Mouse (Mus musculus): ENCODE measurements at regions not wholly inside any gene's neighbourhood (a gene's known extent, or its start where the extent isn't known, plus 50 kb on each side); places are given as distances from the start of the nearest gene placed in this dataset.

GRCm38 (mm10) chr8:128056251-128056650 lies 302.2 kb upstream of the Nrp1 start:
- no peak for DNase-seq (ENCODE audit: low read depth, low spot score)
- Histone ChIP-seq H3K4me1 (ENCODE audit: control insufficient read depth in 2 of 2, insufficient read depth in 2 of 2, low read length in 2 of 2, poor library complexity in 1 of 2) (no peaks in the 10 kb centered on the region; a peak in 1 of 4 replicates), H3K9me3 (ENCODE audit: control insufficient read depth, insufficient read depth, low read depth, low read length) (no peaks in the 10 kb centered on the region), H3K9ac (ENCODE audit: insufficient read depth, low read depth, low read length, poor library complexity, severe bottlenecking) (no peak overlapping the region), H3K4me3 (ENCODE audit: insufficient read depth in 1 of 2, low read depth in 1 of 2, low read length in 2 of 2, poor library complexity in 1 of 2, severe bottlenecking in 1 of 2) (no peak overlapping the region), H3K27ac (ENCODE audit: insufficient read depth, low read depth, low read length, poor library complexity, severe bottlenecking) (no peak overlapping the region), H3K36me3 (ENCODE audit: control insufficient read depth, insufficient read depth, low read length, poor library complexity, severe bottlenecking) (no peaks in the 10 kb centered on the region)
- in situ Hi-C loops (cut with MboI; ENCODE audit: low sequenced_read_pairs in 2 of 2, unreplicated experiment in 2 of 2) = no loop called here
- TF ChIP-seq ZC3H11A (IDR thresholded peaks at IDR 0.05; ENCODE audit: borderline replicate concordance, low read depth, low read length) (no peak), ZNF384 (IDR thresholded peaks at IDR 0.05; ENCODE audit: low read depth, low read length) (no peak), MAFK (IDR thresholded peaks at IDR 0.05; ENCODE audit: insufficient read depth, low read depth, low read length) (no peak)

DNA sequence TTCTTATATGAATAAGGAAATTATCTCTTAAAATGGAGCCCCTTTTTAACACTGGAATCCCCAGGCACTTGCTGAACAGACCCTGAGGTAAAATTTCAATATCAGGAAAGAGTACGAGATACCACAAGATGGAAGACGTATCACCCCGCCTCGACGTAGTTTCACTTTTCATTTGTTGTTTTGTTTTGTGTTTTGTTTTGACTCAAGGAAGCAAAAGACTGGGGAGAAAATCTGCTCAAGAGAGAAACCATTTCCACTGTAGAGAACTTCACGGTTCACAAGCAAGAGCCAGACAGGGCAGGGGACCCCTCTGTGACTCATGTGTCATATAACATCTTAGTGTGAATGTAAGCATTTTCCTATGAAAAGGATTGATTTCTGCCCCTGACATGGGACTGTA lies 300.6 kb upstream of the Nrp1 start:
- TF ChIP-seq ZC3H11A (IDR thresholded peaks at IDR 0.05; ENCODE audit: borderline replicate concordance, low read depth, low read length) (no peak), ZNF384 (IDR thresholded peaks at IDR 0.05; ENCODE audit: low read depth, low read length) (no peak), HCFC1 (IDR thresholded peaks at IDR 0.05; ENCODE audit: borderline replicate concordance, insufficient read depth, low read length) (no peak)
- H3K4me1 ChIP-seq (ENCODE audit: control insufficient read depth in 2 of 2, insufficient read depth in 2 of 2, low read length in 2 of 2, poor library complexity in 1 of 2) = no peaks in the 10 kb centered on the region; a peak in 1 of 4 replicates
- DNase-seq (ENCODE audit: low read depth, low spot score) = no peak
- in situ Hi-C loops (cut with MboI; ENCODE audit: low sequenced_read_pairs in 2 of 2, unreplicated experiment in 2 of 2) = no loop called here
- no peak overlapping the region for H3K4me3 ChIP-seq (ENCODE audit: insufficient read depth in 1 of 2, low read depth in 1 of 2, low read length in 2 of 2, poor library complexity in 1 of 2, severe bottlenecking in 1 of 2)
- H3K36me3 ChIP-seq (ENCODE audit: control insufficient read depth, insufficient read depth, low read length, poor library complexity, severe bottlenecking) = no peaks in the 10 kb centered on the region
- no peak overlapping the region for H3K27ac ChIP-seq (ENCODE audit: insufficient read depth, low read depth, low read length, poor library complexity, severe bottlenecking)
- H3K9ac ChIP-seq (ENCODE audit: insufficient read depth, low read depth, low read length, poor library complexity, severe bottlenecking) = no peak overlapping the region
- H3K9me3 ChIP-seq (ENCODE audit: control insufficient read depth, insufficient read depth, low read depth, low read length) = no peaks in the 10 kb centered on the region

DNA sequence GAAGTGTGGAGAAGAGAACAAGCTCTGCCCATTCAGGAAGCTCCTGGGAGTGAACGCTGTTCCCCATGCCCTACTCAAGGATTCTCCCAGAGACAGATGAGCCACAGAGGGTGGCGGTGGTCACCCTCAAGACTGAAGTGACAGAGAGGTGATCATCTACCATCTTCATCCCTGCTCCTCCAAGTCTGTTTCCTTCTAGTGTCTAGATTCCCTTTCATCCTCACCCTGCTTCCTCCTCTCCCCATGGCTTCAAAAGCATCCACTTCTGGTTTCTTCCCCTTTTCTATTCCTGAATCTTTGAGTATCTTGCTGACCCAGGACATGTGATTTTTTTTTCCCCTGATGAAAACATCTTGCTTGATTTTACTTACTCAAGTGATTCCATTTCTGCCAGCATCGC lies 298.6 kb upstream of the Nrp1 start:
- H3K36me3 ChIP-seq (ENCODE audit: control insufficient read depth, insufficient read depth, low read length, poor library complexity, severe bottlenecking) = no peaks in the 10 kb centered on the region
- in situ Hi-C loops (cut with MboI; ENCODE audit: low sequenced_read_pairs in 2 of 2, unreplicated experiment in 2 of 2) = no loop called here
- DNase-seq (ENCODE audit: low read depth, low spot score) = no peak
- no peaks in the 10 kb centered on the region for H3K9me3 ChIP-seq (ENCODE audit: control insufficient read depth, insufficient read depth, low read depth, low read length)
- TF ChIP-seq MAFK (IDR thresholded peaks at IDR 0.05; ENCODE audit: insufficient read depth, low read depth, low read length) (no peak), ZNF384 (IDR thresholded peaks at IDR 0.05; ENCODE audit: low read depth, low read length) (no peak), CHD2 (IDR thresholded peaks at IDR 0.05; ENCODE audit: low read depth, low read length) (no peak), ZC3H11A (IDR thresholded peaks at IDR 0.05; ENCODE audit: borderline replicate concordance, low read depth, low read length) (no peak), HCFC1 (IDR thresholded peaks at IDR 0.05; ENCODE audit: borderline replicate concordance, insufficient read depth, low read length) (no peak)
- no peaks in the 10 kb centered on the region for H3K4me1 ChIP-seq (ENCODE audit: control insufficient read depth in 2 of 2, insufficient read depth in 2 of 2, low read length in 2 of 2, poor library complexity in 1 of 2)
- no peak overlapping the region for H3K27ac ChIP-seq (ENCODE audit: insufficient read depth, low read depth, low read length, poor library complexity, severe bottlenecking)
- H3K4me3 ChIP-seq (ENCODE audit: insufficient read depth in 1 of 2, low read depth in 1 of 2, low read length in 2 of 2, poor library complexity in 1 of 2, severe bottlenecking in 1 of 2) = no peak overlapping the region
- H3K9ac ChIP-seq (ENCODE audit: insufficient read depth, low read depth, low read length, poor library complexity, severe bottlenecking) = no peak overlapping the region

GRCm38 (mm10) chr8:128064211-128064610 lies 294.2 kb upstream of the Nrp1 start:
- Histone ChIP-seq H3K9ac (ENCODE audit: insufficient read depth, low read depth, low read length, poor library complexity, severe bottlenecking) (no peak overlapping the region), H3K27ac (ENCODE audit: insufficient read depth, low read depth, low read length, poor library complexity, severe bottlenecking) (no peak overlapping the region), H3K4me3 (ENCODE audit: insufficient read depth in 1 of 2, low read depth in 1 of 2, low read length in 2 of 2, poor library complexity in 1 of 2, severe bottlenecking in 1 of 2) (no peak overlapping the region), H3K4me1 (ENCODE audit: control insufficient read depth in 2 of 2, insufficient read depth in 2 of 2, low read length in 2 of 2, poor library complexity in 1 of 2) (no peaks in the 10 kb centered on the region), H3K9me3 (ENCODE audit: control insufficient read depth, insufficient read depth, low read depth, low read length) (no peaks in the 10 kb centered on the region), H3K36me3 (ENCODE audit: control insufficient read depth, insufficient read depth, low read length, poor library complexity, severe bottlenecking) (no peaks in the 10 kb centered on the region)
- DNase-seq (ENCODE audit: low read depth, low spot score) = no peak
- TF ChIP-seq CHD2 (IDR thresholded peaks at IDR 0.05; ENCODE audit: low read depth, low read length) (no peak), ZNF384 (IDR thresholded peaks at IDR 0.05; ENCODE audit: low read depth, low read length) (no peak), HCFC1 (IDR thresholded peaks at IDR 0.05; ENCODE audit: borderline replicate concordance, insufficient read depth, low read length) (no peak), MAFK (IDR thresholded peaks at IDR 0.05; ENCODE audit: insufficient read depth, low read depth, low read length) (no peak), ZC3H11A (IDR thresholded peaks at IDR 0.05; ENCODE audit: borderline replicate concordance, low read depth, low read length) (no peak)
- in situ Hi-C loops (cut with MboI; ENCODE audit: low sequenced_read_pairs in 2 of 2, unreplicated experiment in 2 of 2) = no loop called here

DNA sequence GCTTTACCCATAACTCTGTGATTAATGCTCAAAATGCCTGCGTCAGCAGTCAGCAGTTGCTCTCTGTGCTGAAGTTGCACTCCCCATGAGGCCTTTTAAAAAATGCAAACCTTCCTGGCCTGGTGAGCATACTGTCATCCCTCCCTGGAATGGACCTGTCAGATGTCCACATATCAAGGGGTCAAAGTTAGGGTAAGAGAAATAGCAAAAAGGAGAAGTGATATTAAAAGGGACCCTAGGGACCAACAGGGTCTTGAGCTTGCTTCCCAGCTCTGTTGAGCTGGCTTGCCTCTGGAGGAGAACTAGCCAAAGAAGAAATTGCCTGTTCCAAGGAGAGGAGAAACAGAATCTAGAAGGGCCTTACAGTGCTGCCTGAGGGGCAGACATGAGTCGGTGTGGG lies 293.3 kb upstream of the Nrp1 start:
- DNase-seq (ENCODE audit: low read depth, low spot score) = no peak
- Histone ChIP-seq H3K9me3 (ENCODE audit: control insufficient read depth, insufficient read depth, low read depth, low read length) (no peaks in the 10 kb centered on the region), H3K9ac (ENCODE audit: insufficient read depth, low read depth, low read length, poor library complexity, severe bottlenecking) (no peak overlapping the region), H3K4me1 (ENCODE audit: control insufficient read depth in 2 of 2, insufficient read depth in 2 of 2, low read length in 2 of 2, poor library complexity in 1 of 2) (no peaks in the 10 kb centered on the region), H3K4me3 (ENCODE audit: insufficient read depth in 1 of 2, low read depth in 1 of 2, low read length in 2 of 2, poor library complexity in 1 of 2, severe bottlenecking in 1 of 2) (no peak overlapping the region), H3K27ac (ENCODE audit: insufficient read depth, low read depth, low read length, poor library complexity, severe bottlenecking) (no peak overlapping the region), H3K36me3 (ENCODE audit: control insufficient read depth, insufficient read depth, low read length, poor library complexity, severe bottlenecking) (no peaks in the 10 kb centered on the region)
- TF ChIP-seq HCFC1 (IDR thresholded peaks at IDR 0.05; ENCODE audit: borderline replicate concordance, insufficient read depth, low read length) (no peak), ZNF384 (IDR thresholded peaks at IDR 0.05; ENCODE audit: low read depth, low read length) (no peak), CHD2 (IDR thresholded peaks at IDR 0.05; ENCODE audit: low read depth, low read length) (no peak), ZC3H11A (IDR thresholded peaks at IDR 0.05; ENCODE audit: borderline replicate concordance, low read depth, low read length) (no peak), MAFK (IDR thresholded peaks at IDR 0.05; ENCODE audit: insufficient read depth, low read depth, low read length) (no peak)
- in situ Hi-C loops (cut with MboI; ENCODE audit: low sequenced_read_pairs in 2 of 2, unreplicated experiment in 2 of 2) = no loop called here

All from ES-E14 (cell line).